Mouse (Mus musculus): ENCODE results near the gene Axin1. TPM values are rescaled to one million over a fixed set of nuclear protein-coding genes. Genes with fewer than 3 reads are reported as not detected.
"Not testable (repeated sequence)": the region's sequence is repeated elsewhere in the genome, so short reads cannot be mapped to it uniquely, and the experiment has no call there.

The Axin1 gene
- polyA plus RNA-seq, 1 experiment from 2014 or later = 10.0 TPM

DNA sequence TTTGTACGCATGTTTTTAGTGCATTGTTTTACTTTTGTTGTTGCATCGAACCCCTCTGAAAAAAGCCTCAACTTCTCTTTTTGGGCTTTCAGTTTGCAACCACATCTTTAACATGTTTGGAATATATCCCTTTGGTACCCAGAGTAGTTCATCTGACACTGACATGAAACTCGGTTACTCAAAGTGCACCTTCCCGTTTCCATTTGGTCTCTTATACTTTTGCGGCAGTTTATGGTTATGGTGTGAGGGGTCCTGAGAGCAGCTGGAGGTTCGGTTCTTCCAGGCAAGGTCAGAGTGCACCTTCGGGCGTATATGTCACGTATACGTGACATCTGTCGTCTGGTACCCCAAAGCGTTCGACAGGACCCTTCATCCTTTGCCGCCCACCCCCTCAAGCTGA lies 25.7 kb upstream of the Axin1 start:
- Histone ChIP-seq H3K27ac (replicated peaks) (peak overlapping the region; percentile 83; the same call in 1 of the 2 replicates), H3K27me3 (ENCODE audit: low read depth, poor library complexity, severe bottlenecking) (peaks cover 81% of the 10 kb centered on the region), H3K36me3 (no peaks in the 10 kb centered on the region), H3K4me3 (peak overlapping the region; percentile 85), H3K9me3 (replicated peaks) (no peaks in the 10 kb centered on the region), H3K4me1 (peaks cover 32% of the 10 kb centered on the region)
- 19% methylated on average over 14 of the region's 14 CpGs for WGBS
- no peak for DNase-seq (ENCODE audit: low spot score)

DNA sequence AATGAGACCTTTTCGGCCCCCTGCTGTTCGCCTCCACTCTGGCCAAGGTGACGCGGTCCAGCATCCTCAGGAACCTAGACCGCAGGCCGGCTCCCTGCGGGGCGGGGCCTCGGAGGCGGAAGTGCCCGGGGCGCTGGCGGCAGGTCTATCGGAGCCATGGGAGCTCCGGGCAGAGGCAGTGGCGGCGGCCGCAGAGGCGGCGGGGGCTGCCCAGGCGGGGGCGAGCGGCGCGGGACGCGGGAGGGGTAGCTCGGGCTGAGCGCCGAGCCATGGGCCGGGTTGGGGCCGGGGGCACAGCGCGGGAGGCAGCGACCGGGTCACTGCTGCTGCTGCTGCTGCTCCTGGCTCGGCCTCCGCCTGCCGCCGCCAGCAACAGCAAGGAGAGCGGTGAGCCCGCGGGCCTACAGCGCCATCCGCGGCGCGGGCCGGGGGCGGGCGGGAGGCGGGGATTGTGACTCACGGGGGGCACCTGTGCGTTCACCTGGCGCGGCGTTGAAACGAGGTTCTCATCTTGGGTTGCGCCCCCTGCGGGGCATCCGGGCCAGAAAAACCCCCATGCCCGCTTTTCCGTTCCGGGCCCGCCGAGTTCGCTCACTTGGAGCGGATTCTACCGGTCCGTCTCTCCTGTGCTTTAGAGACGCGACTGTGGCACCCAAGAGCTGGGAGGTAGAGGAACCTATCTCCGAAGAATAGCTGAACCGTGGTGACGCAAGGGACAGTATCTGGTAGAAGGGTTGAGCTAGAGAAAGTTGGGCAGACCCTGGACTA lies 25.1 kb upstream of the Axin1 start, which contains the start of gene Tmem8:
Gene Tmem8 (plus strand): TSS at position 119 of the 768 bp plus-strand sequence.
- DNase-seq (ENCODE audit: low spot score) = peak; percentile 72
- peak within 1 kb of the TSS; percentile 85 for H3K4me3 ChIP-seq
- peaks cover 88% of the 10 kb centered on the region for H3K27me3 ChIP-seq (ENCODE audit: low read depth, poor library complexity, severe bottlenecking)
- H3K4me1 ChIP-seq = peaks cover 32% of the 10 kb centered on the region
- under 1% methylated on average over 74 of the region's 75 CpGs for WGBS
- no peaks in the 10 kb centered on the region for H3K9me3 ChIP-seq (replicated peaks)
- no peaks in the 10 kb centered on the region for H3K36me3 ChIP-seq
- peak within 1 kb of the TSS; percentile 83 for H3K27ac ChIP-seq (replicated peaks)

DNA sequence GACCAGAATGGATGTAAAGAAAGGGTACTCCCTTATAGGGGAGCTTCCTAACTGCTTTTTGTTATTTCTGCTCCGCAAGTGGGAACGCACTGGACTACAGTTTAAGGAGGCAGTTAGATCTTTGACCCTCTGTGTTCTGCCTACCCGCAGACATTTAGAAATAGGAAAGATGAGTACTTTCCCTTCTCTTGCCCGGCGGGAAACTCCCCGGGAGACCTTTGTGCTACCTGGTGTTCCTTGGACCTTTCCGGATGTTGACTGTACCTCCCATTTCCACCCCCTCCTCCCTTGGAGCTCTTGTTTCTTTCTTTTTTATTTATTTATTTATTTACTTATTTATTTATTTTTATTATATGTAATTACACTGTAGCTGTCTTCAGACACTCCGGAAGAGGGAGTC lies 24.4 kb upstream of the Axin1 start:
- H3K4me1 ChIP-seq = peaks cover 32% of the 10 kb centered on the region
- no peak overlapping the region for H3K27ac ChIP-seq (replicated peaks)
- H3K27me3 ChIP-seq (ENCODE audit: low read depth, poor library complexity, severe bottlenecking) = peaks cover 93% of the 10 kb centered on the region
- H3K4me3 ChIP-seq = peak overlapping the region; percentile 85
- H3K9me3 ChIP-seq (replicated peaks) = no peaks in the 10 kb centered on the region
- no peaks in the 10 kb centered on the region for H3K36me3 ChIP-seq
- no peak for DNase-seq (ENCODE audit: low spot score)
- WGBS = 9% methylated on average over 8 of the region's 8 CpGs

DNA sequence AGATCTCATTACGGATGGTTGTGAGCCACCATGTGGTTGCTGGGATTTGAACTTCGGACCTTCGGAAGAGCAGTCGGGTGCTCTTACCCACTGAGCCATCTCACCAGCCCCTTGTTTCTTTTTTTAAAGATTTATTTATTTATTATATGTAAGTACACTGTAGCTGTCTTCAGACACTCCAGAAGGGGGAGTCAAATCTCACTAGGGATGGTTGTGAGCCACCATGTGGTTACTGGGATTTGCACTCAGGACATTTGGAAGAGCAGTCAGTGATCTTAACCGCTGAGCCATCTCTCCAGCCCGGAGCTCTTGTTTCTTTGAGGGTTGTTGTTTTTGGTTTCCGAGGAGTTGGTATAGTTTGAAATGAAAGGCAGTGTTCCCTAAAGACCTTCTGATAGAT lies 24.0 kb upstream of the Axin1 start:
- H3K4me3 ChIP-seq; H3K36me3 ChIP-seq; H3K27ac ChIP-seq (replicated peaks); H3K9me3 ChIP-seq (replicated peaks); DNase-seq (ENCODE audit: low spot score): not testable (repeated sequence)
- Histone ChIP-seq H3K4me1 (peaks cover 32% of the 10 kb centered on the region), H3K27me3 (ENCODE audit: low read depth, poor library complexity, severe bottlenecking) (peaks cover 96% of the 10 kb centered on the region)
- WGBS = 67% methylated on average over 7 of the region's 7 CpGs

DNA sequence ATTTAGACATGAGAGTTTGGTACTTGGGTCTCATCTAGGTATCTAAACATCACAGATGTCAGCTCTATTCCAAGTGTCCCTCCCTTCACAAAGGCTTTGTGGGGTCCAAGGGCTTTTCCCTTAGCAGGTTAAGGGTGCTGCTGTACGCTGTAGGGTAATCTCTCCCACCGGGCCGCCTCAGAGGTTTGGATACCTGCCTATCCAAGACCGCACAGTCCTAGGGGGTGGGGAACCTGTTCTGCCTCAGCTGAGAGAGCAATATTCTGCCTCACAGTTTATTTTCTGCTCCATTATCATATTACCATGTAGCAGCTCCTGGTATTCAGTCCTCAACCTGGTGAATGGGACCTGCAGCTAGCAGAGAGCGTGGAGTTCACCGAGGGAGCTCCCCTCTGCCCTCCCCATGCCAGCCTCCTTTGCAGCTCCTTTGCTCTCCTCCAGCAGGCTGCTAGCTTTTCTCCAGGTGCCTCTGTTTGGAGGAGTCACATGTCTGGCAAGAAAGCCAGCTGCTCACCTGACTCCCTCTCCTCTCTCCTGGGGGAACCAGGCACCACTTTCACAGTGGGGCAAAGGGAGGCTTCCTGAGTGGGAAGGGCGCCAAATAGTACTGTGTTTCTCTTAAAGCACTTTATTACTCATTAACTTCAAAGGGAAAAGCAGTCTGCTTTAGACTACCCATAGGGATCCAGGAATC lies 23.1 kb upstream of the Axin1 start:
- no peak for DNase-seq (ENCODE audit: low spot score)
- no peaks in the 10 kb centered on the region for H3K36me3 ChIP-seq
- H3K4me3 ChIP-seq = 0 out of 2 replicates have a peak overlapping the region, but pooled peaks have one; percentile 2
- 89% methylated on average over 7 of the region's 7 CpGs for WGBS
- H3K27me3 ChIP-seq (ENCODE audit: low read depth, poor library complexity, severe bottlenecking) = peaks cover 99% of the 10 kb centered on the region
- no peak overlapping the region for H3K27ac ChIP-seq (replicated peaks)
- H3K9me3 ChIP-seq (replicated peaks) = no peaks in the 10 kb centered on the region
- peaks cover 33% of the 10 kb centered on the region for H3K4me1 ChIP-seq

DNA sequence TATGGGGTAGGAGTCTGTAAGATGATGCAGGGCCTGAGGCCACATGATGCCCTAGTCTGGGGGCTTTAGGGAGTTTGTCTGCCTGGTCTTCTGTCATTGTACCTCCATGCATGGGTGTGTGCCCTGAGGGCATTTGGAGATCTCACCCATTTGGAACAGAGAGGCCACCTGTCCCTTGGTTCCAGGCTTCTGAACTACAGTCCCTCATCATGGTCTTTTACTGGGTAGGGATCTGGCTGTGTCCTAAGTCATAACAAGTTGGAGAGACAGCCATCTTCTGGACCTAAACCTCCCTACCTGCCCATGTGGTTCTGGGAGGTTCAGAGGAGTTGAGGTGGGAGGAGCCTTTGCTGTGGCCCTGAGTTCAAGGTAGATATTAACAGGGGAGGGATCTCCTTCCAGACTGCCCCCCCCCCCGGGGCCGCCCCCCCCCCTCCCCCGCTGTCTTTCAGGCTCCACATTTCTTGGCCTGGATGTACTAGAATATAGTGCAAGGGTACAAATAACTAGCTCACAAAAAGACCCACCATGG lies 22.5 kb upstream of the Axin1 start:
- no peak overlapping the region for H3K4me3 ChIP-seq
- no peaks in the 10 kb centered on the region for H3K36me3 ChIP-seq
- 57% methylated on average over 3 of the region's 3 CpGs for WGBS
- no peaks in the 10 kb centered on the region for H3K9me3 ChIP-seq (replicated peaks)
- peaks cover 99% of the 10 kb centered on the region for H3K27me3 ChIP-seq (ENCODE audit: low read depth, poor library complexity, severe bottlenecking)
- H3K4me1 ChIP-seq = peaks cover 30% of the 10 kb centered on the region
- no peak for DNase-seq (ENCODE audit: low spot score)
- H3K27ac ChIP-seq (replicated peaks) = no peak overlapping the region

DNA sequence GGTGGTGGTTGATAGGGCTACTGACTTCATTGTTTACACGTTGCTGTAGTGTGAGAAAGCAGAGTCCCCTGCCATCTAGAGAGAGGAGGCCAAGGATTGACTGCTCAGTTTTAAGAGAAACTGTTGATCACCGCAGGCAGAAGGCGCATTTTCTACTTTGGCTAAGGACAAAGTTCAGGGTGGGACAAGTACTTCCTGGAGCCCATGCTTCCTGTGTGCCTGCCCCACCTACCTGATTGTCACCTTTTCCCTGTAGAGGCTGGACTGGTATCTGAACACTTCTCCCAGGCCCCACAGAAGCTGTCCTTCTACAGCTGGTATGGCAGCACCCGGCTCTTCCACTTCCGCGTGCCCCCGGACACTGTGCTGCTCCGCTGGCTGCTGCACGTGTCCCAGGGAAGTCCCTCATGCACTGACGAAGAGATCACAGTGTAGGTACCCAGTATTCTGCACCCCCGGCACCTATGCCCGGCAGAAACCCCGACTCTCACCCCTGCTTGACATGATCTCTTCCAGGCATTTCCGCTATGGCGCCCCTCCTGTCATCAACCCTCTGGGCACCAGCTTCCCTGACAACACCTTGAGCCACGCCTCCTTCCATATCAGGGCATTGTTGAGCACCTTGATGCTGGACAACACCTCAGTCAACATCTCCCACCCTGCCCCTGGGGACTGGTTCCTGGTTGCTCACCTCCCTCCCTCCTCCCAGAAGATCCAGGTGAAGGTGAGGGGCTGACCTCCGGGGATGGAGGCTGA lies 21.8 kb upstream of the Axin1 start:
- Histone ChIP-seq H3K27me3 (ENCODE audit: low read depth, poor library complexity, severe bottlenecking) (peaks cover 97% of the 10 kb centered on the region), H3K9me3 (replicated peaks) (no peaks in the 10 kb centered on the region), H3K36me3 (no peaks in the 10 kb centered on the region), H3K4me1 (peaks cover 23% of the 10 kb centered on the region), H3K27ac (replicated peaks) (no peak overlapping the region), H3K4me3 (no peak overlapping the region)
- WGBS = 88% methylated on average over 17 of the region's 17 CpGs
- DNase-seq (ENCODE audit: low spot score) = no peak

DNA sequence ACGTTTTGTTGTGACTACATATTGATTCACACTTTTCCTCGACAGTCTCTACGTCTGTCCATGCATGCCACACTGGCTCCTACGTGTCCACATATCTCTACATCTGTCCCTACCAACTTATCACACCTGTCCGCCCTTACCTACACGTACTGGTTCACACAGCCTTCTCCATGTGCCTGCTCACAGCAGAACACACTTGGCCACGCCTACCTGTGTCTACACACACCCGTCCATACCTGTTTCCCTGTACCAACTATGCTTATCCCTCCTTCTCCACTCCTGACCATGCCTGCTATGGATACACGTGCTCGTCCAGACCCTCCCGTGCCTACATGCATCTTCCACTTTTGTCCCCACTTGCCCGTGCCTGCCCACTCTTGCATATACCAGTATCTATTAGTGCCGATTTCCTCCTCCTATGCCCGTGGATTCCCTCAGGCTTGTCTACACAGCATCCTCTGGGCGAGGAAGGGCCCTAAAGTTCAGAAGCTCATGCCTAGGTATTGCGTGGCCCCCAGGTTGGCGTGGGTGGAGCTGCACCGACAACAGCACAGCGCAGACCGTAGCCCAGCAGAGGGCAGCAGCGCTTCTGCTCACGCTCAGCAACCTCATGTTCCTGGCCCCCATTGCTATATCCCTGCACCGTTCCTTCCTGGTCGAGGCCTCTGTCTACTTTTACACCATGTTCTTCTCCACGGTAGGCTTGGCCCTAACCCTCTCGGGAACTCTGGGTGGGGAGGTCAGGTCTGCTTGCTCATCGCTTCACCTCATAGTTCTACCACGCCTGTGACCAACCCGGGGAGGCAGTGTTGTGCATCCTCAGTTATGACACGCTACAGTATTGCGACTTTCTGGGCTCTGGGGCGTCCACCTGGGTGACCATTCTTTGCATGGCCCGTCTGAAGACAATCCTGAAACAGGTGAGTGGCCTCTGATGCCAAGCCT lies 18.4 kb upstream of the Axin1 start:
- Histone ChIP-seq H3K27me3 (ENCODE audit: low read depth, poor library complexity, severe bottlenecking) (peaks cover 63% of the 10 kb centered on the region), H3K4me3 (no peak overlapping the region), H3K4me1 (peaks cover 30% of the 10 kb centered on the region), H3K36me3 (peaks cover 6% of the 10 kb centered on the region), H3K27ac (replicated peaks) (no peak overlapping the region), H3K9me3 (replicated peaks) (no peaks in the 10 kb centered on the region)
- 54% methylated on average over 33 of the region's 33 CpGs for WGBS
- peak; percentile 60 for DNase-seq (ENCODE audit: low spot score)

DNA sequence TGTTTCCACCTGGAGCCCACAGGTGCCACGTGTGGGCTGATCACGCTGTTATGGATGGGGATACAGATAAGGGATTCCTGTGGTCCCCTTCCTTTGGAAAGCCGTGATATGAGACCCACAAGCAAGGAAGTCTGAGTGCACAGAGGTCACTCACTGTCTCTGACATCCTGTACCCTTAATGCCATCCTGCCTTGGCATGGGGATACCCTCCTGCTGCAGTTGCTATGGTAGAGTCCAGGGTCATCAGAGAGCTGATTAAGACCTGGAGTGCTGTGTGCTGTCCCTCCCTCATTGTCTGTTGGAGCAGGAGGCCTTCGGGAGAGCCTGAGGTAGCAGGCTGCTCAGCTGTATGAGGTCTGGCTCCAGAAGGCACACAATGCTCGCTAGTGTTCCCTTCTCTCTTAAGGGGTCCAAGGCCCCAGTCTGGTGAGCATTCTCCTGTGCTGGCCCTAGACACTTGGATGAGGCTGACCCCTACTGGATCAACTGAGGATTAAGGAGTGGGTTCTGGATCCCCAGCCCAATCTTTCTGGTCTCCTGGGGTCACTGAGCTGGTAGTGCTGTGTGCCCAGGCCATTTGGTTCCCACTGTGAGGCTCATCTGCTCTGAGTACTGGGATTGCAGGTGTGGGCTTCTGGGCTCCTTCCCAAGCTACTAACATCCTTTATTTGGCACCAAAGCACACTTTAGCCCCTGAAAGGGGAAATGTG lies 15.9 kb upstream of the Axin1 start:
- Histone ChIP-seq H3K4me1 (peaks cover 34% of the 10 kb centered on the region), H3K27ac (replicated peaks) (0 out of 2 replicates have a peak overlapping the region, but pooled peaks have one; percentile 42), H3K36me3 (peaks cover 31% of the 10 kb centered on the region), H3K27me3 (ENCODE audit: low read depth, poor library complexity, severe bottlenecking) (peaks cover 49% of the 10 kb centered on the region), H3K4me3 (no peak overlapping the region), H3K9me3 (replicated peaks) (no peaks in the 10 kb centered on the region)
- DNase-seq (ENCODE audit: low spot score) = no peak
- 64% methylated on average over 5 of the region's 5 CpGs for WGBS

DNA sequence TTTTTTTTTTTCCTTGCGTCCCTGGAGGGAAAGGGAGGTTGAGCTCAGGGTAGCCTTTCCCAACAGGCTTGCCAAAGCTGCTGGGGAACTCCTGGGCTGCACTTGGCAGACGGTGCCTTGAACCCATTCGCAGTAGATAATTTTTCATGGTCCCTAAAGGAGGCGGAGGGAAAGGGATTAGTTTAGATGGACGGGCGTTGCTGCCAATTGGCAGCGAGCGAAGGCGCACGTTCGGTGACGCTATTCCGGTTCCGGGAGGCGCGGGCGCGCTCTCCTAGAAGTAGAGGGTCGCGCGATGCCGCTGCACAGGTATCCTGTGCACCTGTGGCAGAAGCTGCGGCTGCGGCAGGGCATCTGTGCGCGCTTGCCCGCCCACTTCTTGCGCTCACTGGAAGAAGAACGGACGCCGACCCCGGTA lies 15.2 kb upstream of the Axin1 start, which contains the start of gene Mrpl28:
Gene Mrpl28 (plus strand): TSS at position 234 of the 418 bp plus-strand sequence.
- H3K4me1 ChIP-seq = peaks cover 34% of the 10 kb centered on the region
- DNase-seq (ENCODE audit: low spot score) = peak; percentile 92
- H3K9me3 ChIP-seq (replicated peaks) = no peaks in the 10 kb centered on the region
- peak within 1 kb of the TSS; percentile 96 for H3K4me3 ChIP-seq
- under 1% methylated on average over 32 of the region's 32 CpGs for WGBS
- peaks cover 38% of the 10 kb centered on the region for H3K36me3 ChIP-seq
- peaks cover 49% of the 10 kb centered on the region for H3K27me3 ChIP-seq (ENCODE audit: low read depth, poor library complexity, severe bottlenecking)
- peak within 1 kb of the TSS; percentile 85 for H3K27ac ChIP-seq (replicated peaks)

DNA sequence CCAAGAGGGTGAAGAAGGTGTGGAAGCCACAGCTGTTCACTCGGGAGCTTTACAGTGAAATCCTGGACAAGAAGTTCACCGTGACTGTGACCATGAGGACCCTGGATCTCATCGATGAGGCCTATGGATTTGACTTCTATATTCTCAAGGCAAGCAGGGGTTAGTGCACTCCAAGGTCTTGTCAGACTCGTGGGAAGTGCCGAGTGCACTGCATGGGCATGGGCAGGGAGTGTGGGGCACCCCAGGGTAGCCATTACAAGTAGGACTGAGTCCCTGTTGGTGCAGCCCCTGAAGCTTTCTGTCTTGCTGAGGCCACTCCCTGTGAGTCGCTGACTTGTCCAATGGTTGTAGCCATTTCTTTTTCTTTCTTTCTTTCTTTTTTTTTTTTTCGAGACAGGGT lies 13.9 kb upstream of the Axin1 start:
- 95% methylated on average over 7 of the region's 7 CpGs for WGBS
- Histone ChIP-seq H3K4me1 (peaks cover 34% of the 10 kb centered on the region), H3K27me3 (ENCODE audit: low read depth, poor library complexity, severe bottlenecking) (peaks cover 49% of the 10 kb centered on the region), H3K27ac (replicated peaks) (no peak overlapping the region), H3K4me3 (peak overlapping the region; percentile 96), H3K36me3 (peaks cover 51% of the 10 kb centered on the region), H3K9me3 (replicated peaks) (no peaks in the 10 kb centered on the region)
- no peak for DNase-seq (ENCODE audit: low spot score)
